7 mouse cellular contexts compared by ENCODE assay signal in genomic region chr13:52530008-52530945, GRCm38 (mm10). TPM values are rescaled to one million over a fixed set of nuclear protein-coding genes. Genes with fewer than 3 reads are reported as not detected.
DNase-seq lines count a peak whose midpoint lies in the region; ATAC-seq and TF ChIP-seq lines count a peak whose summit lies in the region.

No protein-coding gene starts in this region.

- H3K4me3 ChIP-seq in embryonic facial prominence, embryonic 13.5 days = peak overlapping the region; percentile 54
- peak overlapping the region; percentile 71 for H3K4me3 ChIP-seq in heart, embryonic 10.5 days
- peak overlapping the region; percentile 47 for H3K4me3 ChIP-seq in kidney, embryonic 14.5 days (ENCODE audit: low read length)
- peak overlapping the region; percentile 44 for H3K4me3 ChIP-seq in limb, embryonic 14.5 days (replicated peaks; ENCODE audit: low read length)
- H3K4me3 ChIP-seq in midbrain, embryonic 16.5 days (ENCODE audit: low read depth, low read length) = peak overlapping the region; percentile 58
- H3K4me3 ChIP-seq in spleen, adult 2 months (ENCODE audit: extremely low read depth, insufficient read depth, insufficient read length) = peak overlapping the region; percentile 47

- ATAC-seq in embryonic facial prominence, embryonic 13.5 days (ENCODE audit: insufficient number of reproducible peaks, insufficient read depth, low FRiP score, low TSS enrichment, low read depth) = peak; percentile 92
- peak; percentile 96 for ATAC-seq in kidney, embryonic 14.5 days (ENCODE audit: low FRiP score, low TSS enrichment)
- ATAC-seq in limb, embryonic 14.5 days (ENCODE audit: low FRiP score, low read depth) = peak; percentile 86
- ATAC-seq in midbrain, embryonic 16.5 days = peak; percentile 99

- WGBS in embryonic facial prominence, embryonic 13.5 days = 3% methylated on average over 50 of the region's 50 CpGs
- 3% methylated on average over 50 of the region's 50 CpGs for WGBS in heart, embryonic 10.5 days
- 3% methylated on average over 43 of the region's 50 CpGs for WGBS in kidney, embryonic 14.5 days
- 3% methylated on average over 39 of the region's 50 CpGs for WGBS in limb, embryonic 14.5 days
- 1% methylated on average over 49 of the region's 50 CpGs for WGBS in midbrain, embryonic 16.5 days
- WGBS in spleen, adult 2 months = 13% methylated on average over 50 of the region's 50 CpGs

- peak overlapping the region; percentile 99 for H3K4me2 ChIP-seq in embryonic facial prominence, embryonic 13.5 days
- H3K4me2 ChIP-seq in kidney, embryonic 14.5 days (replicated peaks; ENCODE audit: low read depth, low read length) = peak overlapping the region; percentile 93
- peak overlapping the region; percentile 98 for H3K4me2 ChIP-seq in limb, embryonic 14.5 days (replicated peaks; ENCODE audit: low read depth, low read length, severe bottlenecking)
- H3K4me2 ChIP-seq in midbrain, embryonic 16.5 days (ENCODE audit: low read length) = peak overlapping the region; percentile 61

- H3K4me1 ChIP-seq in embryonic facial prominence, embryonic 13.5 days = peaks cover 6% of the 10 kb centered on the region
- H3K4me1 ChIP-seq in heart, embryonic 10.5 days = peaks cover 18% of the 10 kb centered on the region
- 0 out of 2 replicates have a peak, but pooled peaks cover 5% of the 10 kb centered on the region for H3K4me1 ChIP-seq in kidney, embryonic 14.5 days (ENCODE audit: control insufficient read depth, insufficient read depth, low read length)
- H3K4me1 ChIP-seq in limb, embryonic 14.5 days (ENCODE audit: control insufficient read depth, insufficient read depth, low read length) = no peaks in the 10 kb centered on the region
- peaks cover 2% of the 10 kb centered on the region; the same call in 1 of the 2 replicates for H3K4me1 ChIP-seq in midbrain, embryonic 16.5 days (ENCODE audit: control insufficient read depth, insufficient read depth, low read length)
- H3K4me1 ChIP-seq in spleen, adult 2 months (ENCODE audit: control insufficient read depth, insufficient read depth, insufficient read length) = peaks cover 15% of the 10 kb centered on the region

- no peaks in the 10 kb centered on the region for H3K9me3 ChIP-seq in embryonic facial prominence, embryonic 13.5 days
- H3K9me3 ChIP-seq in heart, embryonic 10.5 days = no peaks in the 10 kb centered on the region
- H3K9me3 ChIP-seq in kidney, embryonic 14.5 days (ENCODE audit: control insufficient read depth, low read length) = no peaks in the 10 kb centered on the region; the same call in 1 of the 2 replicates
- H3K9me3 ChIP-seq in limb, embryonic 14.5 days (ENCODE audit: control insufficient read depth, low read length) = no peaks in the 10 kb centered on the region
- H3K9me3 ChIP-seq in midbrain, embryonic 16.5 days (replicated peaks; ENCODE audit: control insufficient read depth, low read length, poor library complexity, severe bottlenecking) = no peaks in the 10 kb centered on the region

- H3K27me3 ChIP-seq in embryonic facial prominence, embryonic 13.5 days = peaks cover 41% of the 10 kb centered on the region
- peaks cover 35% of the 10 kb centered on the region for H3K27me3 ChIP-seq in heart, embryonic 10.5 days (ENCODE audit: insufficient read depth, poor library complexity, severe bottlenecking)
- H3K27me3 ChIP-seq in kidney, embryonic 14.5 days (ENCODE audit: control insufficient read depth, insufficient read depth, low read length) = peaks cover 6% of the 10 kb centered on the region
- H3K27me3 ChIP-seq in limb, embryonic 14.5 days (ENCODE audit: control insufficient read depth, insufficient read depth, low read length) = peaks cover 15% of the 10 kb centered on the region
- H3K27me3 ChIP-seq in midbrain, embryonic 16.5 days (ENCODE audit: control insufficient read depth, insufficient read depth, low read depth, low read length) = 0 out of 2 replicates have a peak, but pooled peaks cover 2% of the 10 kb centered on the region
- H3K27me3 ChIP-seq in spleen, adult 2 months (ENCODE audit: control insufficient read depth, insufficient read depth, low read length) = no peaks in the 10 kb centered on the region

- TF ChIP-seq POLR2A in limb, embryonic 14.5 days (IDR thresholded peaks at IDR 0.05; ENCODE audit: borderline replicate concordance, extremely low read depth, insufficient read depth, insufficient read length) = no peak
- no peak for TF ChIP-seq POLR2A in spleen, adult 2 months (IDR thresholded peaks at IDR 0.05; ENCODE audit: low read depth, low read length)

- peak overlapping the region; percentile 69 for H3K9ac ChIP-seq in embryonic facial prominence, embryonic 13.5 days
- H3K9ac ChIP-seq in kidney, embryonic 14.5 days (ENCODE audit: low read depth, low read length) = peak overlapping the region; percentile 53; the same call in 1 of the 2 replicates
- peak overlapping the region; percentile 44; the same call in 1 of the 2 replicates for H3K9ac ChIP-seq in limb, embryonic 14.5 days (ENCODE audit: low read depth, low read length, severe bottlenecking)
- peak overlapping the region; percentile 81 for H3K9ac ChIP-seq in midbrain, embryonic 16.5 days (ENCODE audit: low read depth, low read length)

- H3K27ac ChIP-seq in embryonic facial prominence, embryonic 13.5 days = no peak overlapping the region
- H3K27ac ChIP-seq in heart, embryonic 10.5 days = peak overlapping the region; percentile 83
- H3K27ac ChIP-seq in kidney, embryonic 14.5 days (ENCODE audit: low read depth, low read length) = no peak overlapping the region
- no peak overlapping the region for H3K27ac ChIP-seq in limb, embryonic 14.5 days (replicated peaks; ENCODE audit: low read depth, low read length)
- peak overlapping the region; percentile 86 for H3K27ac ChIP-seq in midbrain, embryonic 16.5 days (ENCODE audit: low read length)
- H3K27ac ChIP-seq in spleen, adult 2 months (ENCODE audit: insufficient read depth, low read length) = 0 out of 2 replicates have a peak overlapping the region, but pooled peaks have one; percentile 1

- H3K36me3 ChIP-seq in embryonic facial prominence, embryonic 13.5 days = no peaks in the 10 kb centered on the region
- H3K36me3 ChIP-seq in heart, embryonic 10.5 days = no peaks in the 10 kb centered on the region
- H3K36me3 ChIP-seq in kidney, embryonic 14.5 days (ENCODE audit: control insufficient read depth, insufficient read depth, low read length) = no peaks in the 10 kb centered on the region
- no peaks in the 10 kb centered on the region for H3K36me3 ChIP-seq in limb, embryonic 14.5 days (ENCODE audit: control insufficient read depth, insufficient read depth, low read length)
- H3K36me3 ChIP-seq in midbrain, embryonic 16.5 days (ENCODE audit: control insufficient read depth, insufficient read depth, low read length) = no peaks in the 10 kb centered on the region
- no peaks in the 10 kb centered on the region for H3K36me3 ChIP-seq in spleen, adult 2 months (ENCODE audit: control insufficient read depth, insufficient read depth, low read length)

- DNase-seq in adrenal gland, postnatal 36 days = peak; percentile 84
- peak; percentile 89 for DNase-seq in heart, embryonic 10.5 days (ENCODE audit: low spot score)
- peak; percentile 83 for DNase-seq in limb, embryonic 14.5 days (ENCODE audit: low spot score)
- peak; percentile 46 to 69 for DNase-seq in spleen, adult 2 months (ENCODE audit: low read depth in 1 of 2, low spot score in 2 of 2)

- peak; percentile 38; the same call in 1 of the 2 replicates for TF ChIP-seq CTCF in spleen, adult 2 months (IDR thresholded peaks at IDR 0.05; ENCODE audit: extremely low read depth, insufficient read depth, insufficient read length, insufficient replicate concordance)

RNA-seq across cellular contexts. Expression of gene Diras2, which starts 0.8 kb away (rescaled TPM):
- 1 to 10 TPM; 3.8 to 4.3 TPM for total RNA-seq in adrenal gland, postnatal 36 days (2021)
- 0.67 and 0.84 TPM in 2 replicates for polyA plus RNA-seq in embryonic facial prominence, embryonic 13.5 days (2015; fragmentation: Nextera tagmentation; extraction: Ambion mirVana)
- 1.0 and 1.1 TPM in 2 replicates for polyA plus RNA-seq in heart, embryonic 10.5 days (2016; fragmentation: Nextera tagmentation; extraction: Ambion mirVana)
- polyA plus RNA-seq in kidney, embryonic 14.5 days (2014; fragmentation: Nextera tagmentation; extraction: Ambion mirVana) = 0.18 and 0.23 TPM in 2 replicates
- 0.70 and 1.2 TPM in 2 replicates for polyA plus RNA-seq in limb, embryonic 14.5 days (2012; rRNA removed)
- 0.15 and 0.19 TPM in 2 replicates for polyA plus RNA-seq in limb, embryonic 14.5 days (2014; fragmentation: Nextera tagmentation; extraction: Ambion mirVana)
- 6.6 and 7.6 TPM in 2 replicates for polyA plus RNA-seq in midbrain, embryonic 16.5 days (2015; fragmentation: Nextera tagmentation; extraction: Ambion mirVana)
- 2.0 TPM in 2 replicates for polyA plus RNA-seq in spleen, adult 2 months (2012; rRNA removed)

RNA-seq across cellular contexts. Expression of gene Syk, which starts 52.7 kb away (rescaled TPM):
- 1 to 10 TPM; 3.1 to 6.6 TPM for total RNA-seq in adrenal gland, postnatal 36 days (2021)
- polyA plus RNA-seq in embryonic facial prominence, embryonic 13.5 days (2015; fragmentation: Nextera tagmentation; extraction: Ambion mirVana) = 3.5 and 3.7 TPM in 2 replicates
- polyA plus RNA-seq in heart, embryonic 10.5 days (2016; fragmentation: Nextera tagmentation; extraction: Ambion mirVana) = 6.7 and 9.7 TPM in 2 replicates
- 5.9 and 10.0 TPM in 2 replicates for polyA plus RNA-seq in kidney, embryonic 14.5 days (2014; fragmentation: Nextera tagmentation; extraction: Ambion mirVana)
- 3.0 and 3.3 TPM in 2 replicates for polyA plus RNA-seq in limb, embryonic 14.5 days (2012; rRNA removed)
- 3.5 and 3.6 TPM in 2 replicates for polyA plus RNA-seq in limb, embryonic 14.5 days (2014; fragmentation: Nextera tagmentation; extraction: Ambion mirVana)
- 1.1 and 1.2 TPM in 2 replicates for polyA plus RNA-seq in midbrain, embryonic 16.5 days (2015; fragmentation: Nextera tagmentation; extraction: Ambion mirVana)
- 119 and 126 TPM in 2 replicates for polyA plus RNA-seq in spleen, adult 2 months (2012; rRNA removed)

Comparison
In these comparisons a context has a peak if more than half of its experiments do, and no peak if none do; other contexts are left out.
1. H3K27ac ChIP-seq: peak in heart, embryonic 10.5 days (single experiment), midbrain, embryonic 16.5 days (single experiment) and spleen, adult 2 months (single experiment); none in embryonic facial prominence, embryonic 13.5 days (single experiment), kidney, embryonic 14.5 days (single experiment) and limb, embryonic 14.5 days (single experiment).
2. RNA of gene Syk, which starts 52.7 kb away (polyA plus RNA-seq): 119 to 126 TPM in spleen, adult 2 months; 5.9 to 10.0 TPM in kidney, embryonic 14.5 days, 6.7 to 9.7 TPM in heart, embryonic 10.5 days, 3.5 to 3.7 TPM in embryonic facial prominence, embryonic 13.5 days, 3.0 to 3.6 TPM in limb, embryonic 14.5 days and 1.1 to 1.2 TPM in midbrain, embryonic 16.5 days; every median in the first group is over 10 times any median in the second.
3. Peak in every context shown above with its lines, with median percentiles within 50 percentile points of each other: DNase-seq, ATAC-seq, H3K4me2 ChIP-seq, H3K4me3 ChIP-seq and H3K9ac ChIP-seq.